Mouse (Mus musculus): Measurements from ENCODE around the gene Kcnj16. TPM values are rescaled to one million over a fixed set of nuclear protein-coding genes. Genes with fewer than 3 reads are reported as not detected.

The Kcnj16 gene
- total RNA-seq, 2 experiments from 2014 or later: not detected

- intact Hi-C loops (cut with DNase I; ENCODE audit: low total_unique reads): no loop called here
- DNase-seq: no peak
These were observed 87.3 kb downstream of the Kcnj16 start for GRCm38 (mm10) chr11:111054854-111055822.

GRCm38 (mm10) chr11:111056030-111056429 lies 88.2 kb downstream of the Kcnj16 start:
- intact Hi-C loops (cut with DNase I; ENCODE audit: low total_unique reads): no loop called here
- no peak for DNase-seq

GRCm38 (mm10) chr11:111057435-111057834 lies 89.6 kb downstream of the Kcnj16 start:
- intact Hi-C loops (cut with DNase I; ENCODE audit: low total_unique reads): no loop called here
- no peak for DNase-seq

- intact Hi-C loops (cut with DNase I; ENCODE audit: low total_unique reads): no loop called here
- DNase-seq: no peak
These were observed 91.6 kb downstream of the Kcnj16 start for GRCm38 (mm10) chr11:111059440-111059839.

- no peak for DNase-seq
- intact Hi-C loops (cut with DNase I; ENCODE audit: low total_unique reads): loop anchor here (2.0 to 10.0 kb wide), 2 partner anchors 385 to 487 kb away; no protein-coding TSS in a partner anchor
These were observed 92.4 kb downstream of the Kcnj16 start for GRCm38 (mm10) chr11:111060216-111060615.

GRCm38 (mm10) chr11:111064751-111065527 lies 97.1 kb downstream of the Kcnj16 start:
- intact Hi-C loops (cut with DNase I; ENCODE audit: low total_unique reads): loop anchor here (10.0 kb wide), 1 partner anchor 380 kb away; no protein-coding TSS in a partner anchor
- peak; percentile 35 for DNase-seq

DNA sequence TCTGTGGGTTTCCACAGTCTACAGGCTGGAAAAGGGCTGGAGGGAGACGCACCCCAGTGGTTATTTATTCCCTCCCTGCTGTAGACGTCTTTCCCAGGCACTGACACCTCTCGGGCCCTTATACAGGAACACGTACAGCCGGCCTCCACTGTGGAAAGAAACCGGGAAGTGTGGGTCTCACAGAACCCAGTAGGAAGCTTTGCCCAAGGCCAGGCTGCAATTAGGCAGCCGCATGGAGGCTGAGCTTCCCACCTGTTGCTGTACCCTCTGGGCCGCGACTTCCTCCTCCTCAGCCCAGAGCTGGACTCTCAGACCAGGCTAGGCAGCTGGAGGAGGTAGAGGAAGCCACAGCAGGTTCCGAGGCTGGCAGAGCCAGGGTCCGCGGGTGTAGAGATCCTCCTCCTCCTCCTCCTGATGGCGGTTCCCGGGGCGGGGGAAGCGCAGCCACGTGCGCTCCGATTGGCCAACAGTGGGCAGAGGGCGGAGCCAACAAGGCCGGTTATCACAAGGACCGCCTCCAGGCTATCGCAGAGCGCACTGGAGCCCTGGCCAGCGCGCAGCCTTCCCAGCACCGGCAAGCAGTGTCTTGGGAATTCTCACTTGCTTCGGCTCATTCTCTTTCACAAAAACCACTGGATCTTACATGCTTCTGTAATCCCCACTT lies 97.9 kb downstream of the Kcnj16 start, which contains the start of gene Kcnj2:
TSS of gene Kcnj2 (plus strand) at position 530 of the 664 bp plus-strand sequence.
- intact Hi-C loops (cut with DNase I; ENCODE audit: low total_unique reads): loop anchor here (10.0 kb wide), 1 partner anchor 379 kb away; no protein-coding TSS in a partner anchor
- peak; percentile 91 for DNase-seq

DNA sequence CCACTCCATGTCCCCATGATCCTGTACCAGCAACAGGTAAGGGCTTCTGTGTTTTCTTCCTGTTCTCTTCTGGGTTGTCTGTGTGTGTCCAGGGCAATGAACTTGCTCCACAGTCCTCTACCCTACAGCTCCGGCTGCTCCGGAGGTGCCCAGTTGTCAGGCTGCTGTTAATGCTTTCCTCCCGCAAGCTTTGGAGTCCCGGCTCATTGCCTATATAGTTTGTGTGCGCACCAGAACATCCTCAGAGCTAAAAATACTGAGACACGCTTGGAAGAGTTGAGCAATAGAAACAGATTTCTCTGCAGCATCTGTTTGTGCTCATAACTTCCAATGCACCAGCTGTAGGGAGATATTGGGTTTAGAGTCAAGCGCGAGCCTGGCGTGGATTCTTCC lies 98.5 kb downstream of the Kcnj16 start:
- intact Hi-C loops (cut with DNase I; ENCODE audit: low total_unique reads): loop anchor here (10.0 kb wide), 1 partner anchor 379 kb away; no protein-coding TSS in a partner anchor
- peak; percentile 12 for DNase-seq

DNA sequence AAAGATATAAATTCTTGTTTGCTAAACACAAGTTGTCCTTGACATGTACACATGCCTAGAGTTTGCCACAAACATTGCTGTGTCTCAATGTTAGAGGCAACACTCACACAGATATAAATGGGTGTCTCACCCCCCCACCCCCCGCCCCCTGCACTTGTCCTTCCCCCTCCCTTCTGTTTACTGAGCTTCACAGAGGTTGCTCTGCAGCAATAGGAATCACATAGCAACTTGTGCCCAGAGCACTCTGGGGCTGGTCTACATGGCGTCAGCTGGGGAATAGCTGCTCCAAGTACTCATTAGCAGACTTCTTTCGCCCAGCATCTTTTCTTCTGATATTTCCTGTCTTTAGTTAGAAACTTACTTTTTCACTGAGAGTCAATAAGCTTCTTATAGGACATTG lies 100.0 kb downstream of the Kcnj16 start:
- no peak for DNase-seq
- intact Hi-C loops (cut with DNase I; ENCODE audit: low total_unique reads): loop anchor here (10.0 kb wide), 1 partner anchor 377 kb away; no protein-coding TSS in a partner anchor

- DNase-seq: no peak
- intact Hi-C loops (cut with DNase I; ENCODE audit: low total_unique reads): no loop called here
These were observed 102.6 kb downstream of the Kcnj16 start for GRCm38 (mm10) chr11:111070460-111070859.

DNA sequence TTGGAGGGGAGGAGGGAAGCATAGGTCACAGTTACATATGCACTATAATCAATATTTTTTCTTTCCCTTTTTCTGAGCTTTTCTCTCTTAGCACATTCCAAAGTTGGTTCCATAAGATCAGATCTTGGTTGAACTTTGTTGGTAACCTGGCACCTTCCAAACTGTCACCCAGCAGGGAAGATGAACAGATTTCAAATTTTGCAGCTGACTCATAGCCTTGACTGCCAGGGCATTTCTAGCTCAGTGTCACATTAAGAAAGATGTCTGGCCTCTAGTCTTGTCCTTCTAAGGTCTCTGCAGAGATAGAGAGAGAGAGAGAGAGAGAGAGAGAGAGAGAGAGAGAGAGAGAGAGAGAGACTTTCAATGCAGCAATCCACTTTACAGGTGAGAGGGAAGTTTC lies 106.3 kb downstream of the Kcnj16 start:
- no peak for DNase-seq
- intact Hi-C loops (cut with DNase I; ENCODE audit: low total_unique reads): no loop called here

Other genes starting within 250 kb of the Kcnj16 start
- 10 to 100 TPM; 31.6 to 32.4 TPM for gene Kcnj2, start 98.1 kb downstream of the Kcnj16 start, total RNA-seq (2021)